Mouse (Mus musculus): Measurements from ENCODE around the gene Gabbr2.

Gene Gabbr2

GRCm38 (mm10) chr4:46988824-46989223 lies 2.8 kb downstream of the Gabbr2 start:
- DNase-seq (ENCODE audit: low read depth, low spot score) = no peak

DNA sequence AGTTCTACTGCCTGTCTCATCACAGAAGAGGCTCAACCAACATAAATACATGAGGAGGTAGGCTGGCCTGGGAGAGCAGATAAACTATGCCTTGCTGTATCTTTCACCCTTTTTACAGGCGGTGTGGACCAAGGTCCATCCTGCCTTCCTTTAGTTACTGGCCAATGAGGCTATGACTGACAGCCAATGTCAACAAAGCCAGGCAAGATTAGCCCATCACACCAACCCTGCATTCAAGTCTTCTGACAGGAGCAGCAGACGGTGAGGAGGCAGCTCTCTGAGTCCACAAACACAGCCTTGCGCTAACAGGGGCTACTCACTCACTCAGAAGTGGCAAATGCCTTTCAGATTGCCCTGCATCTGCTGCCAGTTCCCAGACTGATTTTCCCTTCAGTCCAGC lies 3.4 kb downstream of the Gabbr2 start:
- no peak for DNase-seq (ENCODE audit: low read depth, low spot score)

DNA sequence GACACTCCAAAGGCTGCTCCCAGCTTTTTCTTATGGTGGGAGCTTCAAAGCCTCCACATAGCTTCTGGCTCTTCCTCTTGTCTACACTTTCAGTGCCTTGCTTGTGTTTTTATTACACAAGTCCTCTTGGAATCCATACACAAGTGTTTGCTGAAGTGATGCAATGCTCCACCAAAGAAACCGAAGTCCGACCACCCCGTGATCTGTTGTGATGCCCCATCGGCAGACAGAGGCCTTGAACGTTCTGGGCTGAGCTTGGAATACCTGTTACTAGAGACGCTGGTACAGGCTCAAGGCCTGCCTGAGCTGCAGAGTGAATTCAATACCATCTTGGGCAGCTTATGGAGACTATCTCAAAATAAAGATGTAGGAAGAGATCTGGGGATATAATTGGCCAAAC lies 3.9 kb downstream of the Gabbr2 start:
- no peak for DNase-seq (ENCODE audit: low read depth, low spot score)

DNA sequence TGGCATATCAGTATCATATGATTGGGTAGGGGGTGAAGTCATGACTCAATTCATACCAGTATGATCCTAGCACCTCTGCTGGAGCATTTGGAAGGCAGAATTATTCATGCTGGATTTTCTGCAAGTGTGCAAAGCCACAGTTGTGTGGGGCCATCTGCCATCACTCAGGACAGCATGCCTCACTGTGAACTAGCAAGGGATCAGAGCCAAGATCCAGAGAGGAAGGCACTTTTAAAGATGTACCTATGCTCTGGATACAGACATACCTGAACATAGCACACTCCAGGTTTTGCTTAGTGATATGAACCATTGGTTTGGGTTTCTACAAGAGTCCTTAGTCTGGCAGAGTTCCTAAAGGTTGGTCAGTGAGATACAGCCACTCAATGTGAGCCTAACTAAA lies 5.6 kb downstream of the Gabbr2 start:
- DNase-seq (ENCODE audit: low read depth, low spot score) = no peak

DNA sequence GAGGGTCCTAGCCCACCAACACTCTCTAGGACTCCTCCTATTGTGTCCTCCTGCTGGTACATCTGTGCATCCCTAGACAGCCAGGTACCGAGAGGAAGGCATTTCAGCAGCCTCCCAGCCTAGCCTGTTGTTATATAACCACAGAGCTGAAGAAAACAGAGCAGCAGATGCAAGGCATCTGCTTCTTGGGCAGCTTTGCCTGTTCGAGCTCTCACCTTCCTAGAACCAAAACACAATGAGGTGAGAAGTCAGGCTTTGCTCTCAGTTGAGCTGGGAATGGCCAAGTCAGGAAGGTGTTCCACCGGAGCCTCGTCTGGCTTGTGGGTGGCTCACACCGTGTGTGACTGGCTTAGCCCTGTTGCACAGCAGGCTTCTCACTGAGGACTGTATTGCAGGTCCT lies 8.8 kb downstream of the Gabbr2 start:
- DNase-seq (ENCODE audit: low read depth, low spot score) = no peak

DNA sequence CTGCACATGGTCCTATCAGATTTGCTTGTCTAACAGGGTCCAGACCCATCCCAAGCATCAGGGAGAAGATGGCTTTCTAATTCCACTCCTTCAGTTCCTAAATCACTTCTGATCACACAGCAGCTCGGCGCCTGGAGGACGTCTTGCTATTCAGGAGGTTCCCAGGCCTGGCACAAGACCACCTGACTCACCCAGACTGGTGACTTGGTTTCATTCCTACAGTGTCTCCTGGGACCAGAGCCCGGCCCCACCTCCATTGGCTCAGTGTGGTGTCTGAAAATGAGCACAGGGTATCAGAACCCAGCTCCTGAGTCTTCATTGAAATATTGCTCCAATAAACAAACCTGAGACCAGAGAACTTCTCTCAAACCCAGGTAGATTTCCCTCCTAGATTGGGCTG lies 9.6 kb downstream of the Gabbr2 start:
- no peak for DNase-seq (ENCODE audit: low read depth, low spot score)

DNA sequence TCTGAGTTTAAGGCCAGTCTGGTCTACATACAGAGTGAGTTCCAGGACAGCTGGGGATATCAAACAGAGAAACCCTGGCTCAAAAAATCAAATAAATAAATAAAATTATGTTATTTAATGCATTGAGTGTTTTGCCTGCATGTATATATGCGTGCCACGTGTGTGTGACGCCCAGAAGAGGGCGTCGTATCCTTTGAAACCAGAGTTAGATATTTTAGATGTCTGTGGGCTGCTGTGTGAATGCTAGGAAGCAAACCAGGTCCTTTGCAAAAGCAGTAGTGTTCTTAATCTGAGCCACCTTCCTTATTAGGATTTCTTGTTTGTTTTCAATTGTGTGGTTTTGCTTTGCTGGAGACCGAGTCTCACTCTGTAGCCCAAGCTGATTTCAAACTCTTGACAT lies 13.3 kb downstream of the Gabbr2 start:
- DNase-seq (ENCODE audit: low read depth, low spot score) = no peak

GRCm38 (mm10) chr4:46977161-46977560 lies 14.5 kb downstream of the Gabbr2 start:
- no peak for DNase-seq (ENCODE audit: low read depth, low spot score)

DNA sequence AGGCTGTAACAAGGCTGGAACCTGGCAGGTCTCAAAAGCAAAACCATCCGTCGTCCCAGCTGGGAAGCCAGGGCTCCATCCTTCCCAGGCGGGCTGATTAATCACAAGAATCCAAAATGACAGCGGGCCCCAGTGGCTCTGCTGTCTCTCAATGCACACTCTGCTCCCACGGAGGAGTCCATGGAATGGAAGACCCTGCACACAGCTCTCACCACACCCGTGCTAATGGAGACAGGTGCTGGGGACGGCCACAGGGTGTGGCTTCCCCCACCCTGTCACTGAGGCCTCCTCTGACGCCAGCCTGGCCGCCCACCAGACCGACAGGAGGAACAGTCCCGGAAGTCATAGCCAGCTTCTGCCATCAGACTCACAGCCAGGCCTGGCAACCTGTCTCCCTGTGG lies 15.0 kb downstream of the Gabbr2 start:
- no peak for DNase-seq (ENCODE audit: low read depth, low spot score)

- DNase-seq (ENCODE audit: low read depth, low spot score) = no peak
These were observed 18.4 kb downstream of the Gabbr2 start for GRCm38 (mm10) chr4:46973322-46973721.

- no peak for DNase-seq (ENCODE audit: low read depth, low spot score)
These were observed 23.7 kb downstream of the Gabbr2 start for GRCm38 (mm10) chr4:46967981-46968380.

DNA sequence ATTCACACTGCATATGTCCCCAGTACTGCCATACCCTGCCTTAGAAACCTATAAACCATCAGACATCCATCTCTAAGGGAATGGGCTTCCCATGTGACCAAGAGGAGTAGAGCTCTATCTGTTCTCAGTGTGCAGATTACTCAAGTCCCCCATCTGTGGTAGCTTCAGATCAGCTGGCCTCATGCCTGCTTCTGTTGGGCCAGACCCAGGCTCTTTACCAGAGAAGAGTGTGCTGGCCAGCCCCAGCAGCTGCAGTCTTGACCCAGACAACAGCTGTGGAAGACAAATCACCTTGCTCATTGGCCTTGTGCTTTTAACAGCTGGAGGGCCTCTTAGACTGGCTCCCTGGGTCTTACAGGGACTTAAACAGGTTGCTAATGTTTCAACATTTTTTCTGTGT lies 25.1 kb downstream of the Gabbr2 start:
- no peak for DNase-seq (ENCODE audit: low read depth, low spot score)

GRCm38 (mm10) chr4:46961403-46961802 lies 30.3 kb downstream of the Gabbr2 start:
- DNase-seq (ENCODE audit: low read depth, low spot score) = no peak

DNA sequence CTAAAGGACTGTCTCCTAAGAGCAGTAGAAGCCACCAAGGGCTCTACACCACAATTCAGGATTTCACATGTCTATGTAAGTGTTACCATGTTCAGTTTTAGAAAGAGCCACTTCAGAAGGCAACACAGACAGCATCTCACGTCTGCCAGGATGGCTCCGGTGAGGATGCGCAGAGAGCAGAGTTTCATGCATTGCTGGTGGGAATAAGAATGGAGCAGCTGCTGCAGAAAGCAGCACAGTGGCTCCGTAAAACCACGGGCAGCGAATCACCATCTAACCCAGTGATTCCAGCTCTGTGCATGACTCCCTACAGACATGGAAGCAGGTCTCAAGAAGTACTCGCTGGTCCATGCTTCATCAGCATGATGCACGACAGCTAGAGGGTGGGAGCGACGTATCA lies 31.5 kb downstream of the Gabbr2 start:
- no peak for DNase-seq (ENCODE audit: low read depth, low spot score)

- no peak for DNase-seq (ENCODE audit: low read depth, low spot score)
These were observed 31.9 kb downstream of the Gabbr2 start for GRCm38 (mm10) chr4:46959776-46960175.

DNA sequence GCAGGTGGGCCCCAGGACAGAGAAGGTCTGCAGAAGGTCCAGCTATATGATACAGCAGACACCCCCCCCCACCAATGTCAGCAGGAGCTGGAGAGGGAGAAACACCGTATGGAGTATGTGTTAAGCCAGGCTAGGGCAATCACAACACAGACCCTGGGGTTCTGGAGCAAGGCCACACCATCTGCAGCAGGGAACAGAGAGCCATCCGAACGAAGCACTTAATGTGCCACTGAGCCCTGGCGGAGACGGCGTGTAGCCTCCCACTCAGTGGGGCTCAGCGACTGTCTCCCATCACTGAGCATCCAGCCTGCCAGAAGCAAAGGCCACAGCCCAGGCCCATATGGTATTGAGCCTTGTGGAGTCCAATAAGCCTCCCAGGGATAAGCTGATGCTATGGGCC lies 33.7 kb downstream of the Gabbr2 start:
- DNase-seq (ENCODE audit: low read depth, low spot score) = no peak

DNA sequence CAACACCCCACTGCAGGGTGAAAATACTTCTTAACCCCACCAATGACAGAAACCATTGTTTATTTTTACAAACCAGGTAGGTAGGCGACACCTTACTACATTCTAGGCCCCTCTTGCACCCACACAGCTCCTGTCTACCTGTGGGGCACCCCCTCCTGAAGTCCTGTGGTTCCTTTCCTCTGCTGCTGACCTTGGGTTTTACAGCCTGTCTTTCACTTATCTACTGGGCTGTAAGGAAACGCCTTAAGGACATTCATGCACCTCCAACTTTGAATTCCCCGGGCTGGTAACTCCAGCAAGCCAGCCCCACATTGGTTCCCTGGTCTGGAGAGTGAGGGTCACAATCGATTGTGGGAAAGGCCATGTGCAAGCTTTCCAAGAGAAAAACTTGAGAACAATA lies 34.7 kb downstream of the Gabbr2 start:
- no peak for DNase-seq (ENCODE audit: low read depth, low spot score)

GRCm38 (mm10) chr4:46953021-46953420 lies 38.7 kb downstream of the Gabbr2 start:
- DNase-seq (ENCODE audit: low read depth, low spot score) = no peak

- DNase-seq (ENCODE audit: low read depth, low spot score) = no peak
These were observed 39.1 kb downstream of the Gabbr2 start for GRCm38 (mm10) chr4:46952562-46952961.

DNA sequence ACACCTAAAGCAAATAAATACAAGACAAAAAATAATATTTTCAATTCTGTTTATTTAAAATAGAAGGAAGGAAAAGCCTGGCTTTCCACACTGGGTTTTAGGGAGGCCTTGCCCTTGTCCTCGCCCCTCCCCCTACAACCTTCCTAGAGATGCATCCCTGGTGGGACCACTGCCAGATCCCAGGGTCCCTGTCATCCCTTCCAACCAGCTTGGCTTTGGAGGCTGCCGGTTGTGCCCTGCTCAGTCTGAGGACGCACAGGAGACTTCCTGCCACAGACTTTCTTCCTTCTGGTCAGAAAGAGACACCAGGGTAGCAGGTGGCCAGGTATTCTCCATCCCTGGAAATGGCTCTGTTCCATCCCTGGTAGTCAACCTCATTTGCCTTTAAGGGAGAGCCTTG lies 57.4 kb downstream of the Gabbr2 start:
- DNase-seq (ENCODE audit: low read depth, low spot score) = no peak

GRCm38 (mm10) chr4:46933590-46933989 lies 58.1 kb downstream of the Gabbr2 start:
- no peak for DNase-seq (ENCODE audit: low read depth, low spot score)

GRCm38 (mm10) chr4:46931706-46932397 lies 59.8 kb downstream of the Gabbr2 start:
- no peak for DNase-seq (ENCODE audit: low read depth, low spot score)

- DNase-seq (ENCODE audit: low read depth, low spot score) = no peak
These were observed 63.6 kb downstream of the Gabbr2 start for GRCm38 (mm10) chr4:46928112-46928511.

DNA sequence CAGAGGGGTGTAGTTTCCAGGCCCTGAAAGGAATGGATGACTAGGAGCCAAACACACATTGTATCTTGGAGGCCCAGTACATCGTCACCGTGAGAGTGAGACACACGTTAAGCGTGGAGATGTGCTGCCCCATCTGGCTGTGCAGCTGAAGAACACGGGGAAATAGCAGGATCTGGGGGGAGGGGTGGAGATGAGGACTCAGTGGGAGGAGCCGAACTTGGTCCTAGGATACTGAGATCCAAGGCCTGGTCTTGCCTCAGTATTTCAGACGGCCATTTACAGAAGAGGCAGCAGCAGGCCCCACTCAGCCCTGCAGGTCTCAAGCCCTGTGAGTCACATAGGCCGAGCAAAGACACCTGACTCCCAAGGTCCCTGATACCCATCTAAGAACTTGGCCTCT lies 72.5 kb downstream of the Gabbr2 start:
- no peak for DNase-seq (ENCODE audit: low read depth, low spot score)
